Mouse (Mus musculus) forebrain, embryonic 16.5 days (tissue): Measurements from ENCODE around the gene Inhba. TPM values are rescaled to one million over a fixed set of nuclear protein-coding genes. Genes with fewer than 3 reads are reported as not detected.

Source experiments
- ATAC-seq: fragments of 200-750 bp; cut with Nextera tagmentation; 2 replicates; pipeline ENCODE4 v1.8.0; 2017; ENCODE audit warnings: mild to moderate bottlenecking, moderate library complexity
- H3K27ac ChIP-seq: fragments of 300-500 bp; sonication (generic); 2 replicates; pipeline ENCODE4 v1.5.1; 2014; ENCODE audit warnings: low read length, control low read depth
- H3K27me3 ChIP-seq: fragments of 300-500 bp; sonication (generic); replicated peaks from 2 replicates; pipeline ENCODE4 v1.6.1; 2014; ENCODE audit warnings: low read length; ENCODE audit not compliant: control insufficient read depth, insufficient read depth
- H3K36me3 ChIP-seq: fragments of 300-500 bp; sonication (generic); 2 replicates; pipeline ENCODE4 v1.6.1; 2014; ENCODE audit not compliant: control insufficient read depth, insufficient read depth
- H3K4me1 ChIP-seq: fragments of 300-500 bp; sonication (generic); replicated peaks from 2 replicates; pipeline ENCODE4 v1.6.1; 2014; ENCODE audit warnings: low read length; ENCODE audit not compliant: control insufficient read depth, insufficient read depth
- H3K4me2 ChIP-seq: fragments of 300-500 bp; sonication (generic); 2 replicates; pipeline ENCODE4 v1.6.1; 2014; ENCODE audit warnings: mild to moderate bottlenecking, low read length, control low read depth
- H3K4me3 ChIP-seq: fragments of 300-500 bp; sonication (generic); replicated peaks from 2 replicates; pipeline ENCODE4 v1.5.1; 2014; ENCODE audit warnings: mild to moderate bottlenecking, low read length, control low read depth
- H3K9ac ChIP-seq: fragments of 300-500 bp; sonication (generic); replicated peaks from 2 replicates; pipeline ENCODE4 v1.6.1; 2014; ENCODE audit warnings: low read depth, low read length, control low read depth
- H3K9me3 ChIP-seq: fragments of 300-500 bp; sonication (generic); 2 replicates; pipeline ENCODE4 v1.6.1; 2016; ENCODE audit warnings: low read length; ENCODE audit not compliant: control insufficient read depth
- WGBS: fragments of 180-500 bp; shearing (Covaris S2); extraction: QIAGEN DNeasy Blood & Tissue Kit; methylation state at CpG from one replicate; pipeline ENCODE4 v1.1.7; 2014; 5-methylcytosine and 5-hydroxymethylcytosine counted together
- polyA plus RNA-seq: library from polyadenylated mRNA; unstranded; fragments of >200 nt; fragmentation: Nextera tagmentation; extraction: Ambion mirVana; gene quantifications from 2 replicates; pipeline ENCODE4 v1.2.1, GENCODE M21; 2015

Gene Inhba
- polyA plus RNA-seq, 1 experiment from 2014 or later, result 10.3 TPM

- H3K27ac ChIP-seq, result no peak overlapping the region
- no peak overlapping the region for H3K4me3 ChIP-seq
- ATAC-seq, result no peak
Measured at GRCm38 (mm10) chr13:16020659-16021058, 9.0 kb downstream of the Inhba start.

DNA sequence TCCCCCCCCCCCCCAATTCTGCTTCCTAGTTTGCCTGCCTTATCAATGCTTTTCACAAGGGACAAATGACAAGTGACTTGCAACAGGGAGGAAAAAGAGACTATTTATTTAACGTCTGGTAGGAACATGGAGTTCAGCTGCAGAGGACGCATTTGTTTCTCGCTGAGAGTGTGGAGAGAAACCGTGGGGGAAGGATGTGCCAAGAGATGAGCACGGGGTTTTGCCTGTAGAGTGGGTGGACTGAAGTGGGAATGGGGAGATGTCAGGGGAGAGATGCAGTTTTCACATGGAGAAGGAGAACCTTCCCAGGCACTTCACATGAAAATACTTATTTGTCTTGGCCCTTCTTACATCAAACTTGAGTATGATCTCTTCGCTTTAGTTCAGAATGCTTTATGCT, 9.5 kb downstream of the Inhba start:
- no peak for ATAC-seq
- Histone ChIP-seq H3K9ac (no peak overlapping the region), H3K27me3 (peaks cover 3% of the 10 kb centered on the region; the same call in 1 of the 2 replicates), H3K9me3 (no peaks in the 10 kb centered on the region), H3K4me2 (no peak overlapping the region), H3K36me3 (no peaks in the 10 kb centered on the region), H3K27ac (no peak overlapping the region), H3K4me1 (peaks cover 18% of the 10 kb centered on the region), H3K4me3 (no peak overlapping the region)
- WGBS, result 62% methylated on average over 6 of the region's 6 CpGs

More at GRCm38 (mm10) chr13:16020659-16021058, 9.0 kb downstream of the Inhba start:
- Histone ChIP-seq H3K9ac (no peak overlapping the region), H3K27me3 (peaks cover 3% of the 10 kb centered on the region; the same call in 1 of the 2 replicates), H3K9me3 (no peaks in the 10 kb centered on the region), H3K4me2 (no peak overlapping the region), H3K36me3 (no peaks in the 10 kb centered on the region), H3K4me1 (peaks cover 18% of the 10 kb centered on the region)
- WGBS, result 3% methylated on average over 1 of the region's 1 CpGs

DNA sequence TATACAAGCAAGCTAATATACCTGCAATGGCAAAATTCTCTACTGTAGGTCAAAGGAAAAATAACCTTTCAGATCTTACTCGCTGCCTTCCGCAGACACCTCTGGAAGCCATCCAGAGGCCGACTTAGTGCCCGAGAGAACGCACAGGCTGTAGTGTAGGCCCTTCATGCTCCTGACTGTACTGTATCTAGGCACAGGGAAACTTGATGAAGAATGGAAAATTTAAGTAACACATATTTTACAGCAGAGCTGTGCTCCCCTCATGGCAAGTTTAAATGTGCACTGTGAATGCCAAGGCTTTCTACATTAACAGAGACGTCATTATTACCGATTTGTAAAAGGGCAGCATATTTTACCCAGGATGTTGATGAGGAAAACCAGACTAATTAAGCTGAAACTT, 10.2 kb downstream of the Inhba start:
- H3K9me3 ChIP-seq, result no peaks in the 10 kb centered on the region
- no peak for ATAC-seq
- peaks cover 3% of the 10 kb centered on the region; the same call in 1 of the 2 replicates for H3K27me3 ChIP-seq
- H3K4me1 ChIP-seq, result peaks cover 18% of the 10 kb centered on the region
- H3K27ac ChIP-seq, result no peak overlapping the region
- no peaks in the 10 kb centered on the region for H3K36me3 ChIP-seq
- no peak overlapping the region for H3K9ac ChIP-seq
- no peak overlapping the region for H3K4me2 ChIP-seq
- 77% methylated on average over 7 of the region's 7 CpGs for WGBS
- H3K4me3 ChIP-seq, result no peak overlapping the region

- no peak overlapping the region for H3K9ac ChIP-seq
- peak overlapping the region; percentile 5 for H3K4me2 ChIP-seq
- peaks cover 3% of the 10 kb centered on the region; the same call in 1 of the 2 replicates for H3K27me3 ChIP-seq
- H3K4me1 ChIP-seq, result peaks cover 11% of the 10 kb centered on the region
- ATAC-seq, result no peak
- no peak overlapping the region for H3K27ac ChIP-seq
- H3K36me3 ChIP-seq, result no peaks in the 10 kb centered on the region
- 90% methylated on average over 8 of the region's 8 CpGs for WGBS
- no peaks in the 10 kb centered on the region for H3K9me3 ChIP-seq
- H3K4me3 ChIP-seq, result no peak overlapping the region
Measured at GRCm38 (mm10) chr13:16022536-16022935, 10.9 kb downstream of the Inhba start.

DNA sequence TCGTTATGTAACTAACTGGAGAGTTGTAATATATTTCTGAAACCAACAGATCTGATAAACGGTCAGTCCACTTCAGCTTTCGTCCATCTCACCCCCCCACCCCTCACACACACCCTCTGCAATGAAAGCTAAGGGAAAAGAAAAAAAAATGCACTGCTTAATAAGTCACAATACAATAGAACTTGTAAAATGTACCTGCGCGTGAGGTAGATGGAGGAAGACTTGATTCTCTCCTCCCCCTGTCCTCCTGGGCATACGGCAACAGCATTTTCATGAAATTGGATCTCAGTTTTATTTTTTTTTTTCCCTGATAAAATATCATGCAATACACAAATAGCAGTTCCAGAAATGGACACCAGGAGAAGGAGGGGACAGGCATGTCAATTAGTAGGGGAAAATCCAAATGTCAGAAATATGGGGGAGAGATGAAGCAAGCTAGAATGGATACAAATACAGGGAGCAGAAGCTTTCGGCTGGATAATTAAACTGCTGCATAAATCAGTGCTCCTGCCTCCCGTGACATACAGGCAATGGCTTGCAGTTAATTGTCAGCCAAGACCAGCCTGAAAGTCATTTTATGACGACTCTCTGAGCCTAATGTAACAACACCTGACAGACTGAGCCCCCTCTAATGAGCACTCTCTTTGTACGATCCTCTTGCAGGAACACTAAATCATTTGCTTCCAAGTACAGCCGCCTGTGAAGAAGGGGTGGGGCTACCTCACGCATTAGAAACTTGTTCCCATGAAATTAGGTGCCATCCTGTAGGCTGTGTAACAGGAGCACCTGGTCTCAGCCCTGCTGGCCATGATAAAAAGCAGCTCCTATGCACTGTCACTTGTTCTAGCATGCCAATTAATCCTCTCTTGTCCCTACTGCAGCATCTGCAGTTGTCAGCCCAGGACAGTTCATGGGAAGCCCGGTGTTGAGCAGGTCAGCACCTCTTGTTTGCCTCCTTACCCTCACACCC, 11.7 kb downstream of the Inhba start:
- no peaks in the 10 kb centered on the region for H3K36me3 ChIP-seq
- peaks cover 6% of the 10 kb centered on the region; the same call in 1 of the 2 replicates for H3K4me1 ChIP-seq
- H3K27ac ChIP-seq, result no peak overlapping the region
- H3K9ac ChIP-seq, result peak overlapping the region; percentile 45
- H3K9me3 ChIP-seq, result no peaks in the 10 kb centered on the region
- H3K4me3 ChIP-seq, result peak overlapping the region; percentile 28
- ATAC-seq, result peak; percentile 93
- H3K27me3 ChIP-seq, result peaks cover 2% of the 10 kb centered on the region; the same call in 1 of the 2 replicates
- H3K4me2 ChIP-seq, result peak overlapping the region; percentile 40
- 44% methylated on average over 13 of the region's 13 CpGs for WGBS

DNA sequence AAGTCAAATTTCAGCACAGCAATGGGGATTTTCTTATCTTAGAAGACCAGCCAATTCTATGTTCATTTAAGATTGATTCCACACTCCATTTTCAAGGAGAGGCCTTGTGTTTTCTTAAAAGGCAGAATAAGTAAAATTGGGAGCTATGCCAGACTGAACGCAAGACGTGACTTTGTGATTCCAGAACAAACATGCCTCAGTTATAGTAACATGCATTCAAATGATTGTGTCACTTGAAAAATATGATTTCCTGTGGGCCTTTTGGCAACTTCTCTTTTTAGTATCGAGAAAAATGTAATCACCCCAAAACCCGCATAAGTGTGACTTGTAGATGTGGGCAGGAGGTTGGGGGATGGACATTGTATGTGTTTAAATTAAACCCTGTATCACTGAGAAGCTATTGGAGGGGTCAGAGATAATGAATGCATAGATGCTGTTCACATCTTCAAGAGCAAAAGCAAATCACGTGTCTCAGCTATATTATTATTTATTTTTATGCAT, 19.0 kb downstream of the Inhba start:
- WGBS, result 78% methylated on average over 5 of the region's 5 CpGs

GRCm38 (mm10) chr13:16032425-16032824, 20.8 kb downstream of the Inhba start:
- Histone ChIP-seq H3K27ac (no peak overlapping the region), H3K9me3 (no peaks in the 10 kb centered on the region), H3K4me3 (no peak overlapping the region), H3K4me2 (no peak overlapping the region), H3K9ac (no peak overlapping the region), H3K27me3 (no peaks in the 10 kb centered on the region), H3K4me1 (no peaks in the 10 kb centered on the region), H3K36me3 (no peaks in the 10 kb centered on the region)
- no peak for ATAC-seq

More for the DNA sequence above, 19.0 kb downstream of the Inhba start:
- Histone ChIP-seq H3K36me3 (no peaks in the 10 kb centered on the region), H3K4me1 (no peaks in the 10 kb centered on the region), H3K27ac (no peak overlapping the region), H3K4me3 (no peak overlapping the region), H3K27me3 (no peaks in the 10 kb centered on the region), H3K4me2 (no peak overlapping the region), H3K9ac (no peak overlapping the region), H3K9me3 (no peaks in the 10 kb centered on the region)
- ATAC-seq, result no peak

DNA sequence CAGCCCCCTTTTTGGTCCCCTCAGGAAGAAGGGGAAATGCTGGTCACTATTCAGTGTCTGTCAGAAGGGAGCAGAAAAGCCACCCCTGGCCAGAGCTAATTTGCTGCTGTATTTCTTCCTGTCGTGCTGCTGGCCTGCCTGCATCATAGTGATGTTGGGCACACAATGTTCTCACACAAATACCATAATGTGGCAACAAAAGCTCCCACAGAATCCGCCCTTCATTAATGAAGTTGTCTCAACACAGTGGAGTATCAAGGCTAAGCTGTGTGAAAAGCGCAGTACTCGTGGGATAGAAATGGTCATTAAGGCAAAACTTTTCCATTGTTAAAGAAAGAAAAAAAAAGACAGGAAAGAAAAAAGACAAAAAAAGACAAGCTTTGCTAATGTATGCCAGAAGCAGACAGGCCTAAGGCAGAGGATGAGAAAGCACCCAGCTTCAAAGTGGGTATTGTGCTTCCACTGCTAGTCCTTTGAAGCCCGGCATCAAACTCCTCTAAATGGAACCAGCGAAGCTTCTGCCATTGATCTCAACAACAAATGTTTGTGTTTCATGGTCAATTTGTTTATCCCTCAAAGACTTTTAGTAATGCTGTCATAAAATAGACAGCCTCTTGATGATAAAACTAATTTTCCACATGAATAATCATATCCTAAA, 21.4 kb downstream of the Inhba start:
- no peak overlapping the region for H3K9ac ChIP-seq
- H3K27ac ChIP-seq, result no peak overlapping the region
- H3K4me2 ChIP-seq, result no peak overlapping the region
- 9% methylated on average over 6 of the region's 6 CpGs for WGBS
- ATAC-seq, result no peak
- no peaks in the 10 kb centered on the region for H3K36me3 ChIP-seq
- no peaks in the 10 kb centered on the region for H3K9me3 ChIP-seq
- H3K4me1 ChIP-seq, result no peaks in the 10 kb centered on the region
- no peak overlapping the region for H3K4me3 ChIP-seq
- H3K27me3 ChIP-seq, result no peaks in the 10 kb centered on the region

DNA sequence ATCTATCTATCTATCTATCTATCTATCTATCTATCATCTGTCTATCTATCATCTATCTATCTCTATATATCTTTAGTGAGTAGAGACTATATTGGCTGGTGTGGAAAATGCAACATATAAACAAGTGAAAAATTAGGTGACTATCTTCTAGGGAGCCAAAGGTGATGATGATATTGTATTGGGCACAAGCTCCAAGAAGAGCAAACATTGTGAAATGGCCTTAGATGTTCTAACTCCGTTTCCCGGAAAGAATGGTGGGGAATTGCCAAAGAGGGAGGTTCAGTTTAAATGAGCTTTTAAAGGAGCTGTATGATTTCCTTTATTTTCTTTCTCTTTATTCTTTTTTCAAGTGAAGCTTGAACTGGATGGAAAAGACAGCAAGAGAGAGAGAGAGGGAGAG, 57.4 kb downstream of the Inhba start:
- Histone ChIP-seq H3K36me3 (no peaks in the 10 kb centered on the region), H3K27me3 (no peaks in the 10 kb centered on the region), H3K9ac (no peak overlapping the region), H3K4me2 (no peak overlapping the region), H3K9me3 (no peaks in the 10 kb centered on the region), H3K4me1 (no peaks in the 10 kb centered on the region), H3K4me3 (no peak overlapping the region), H3K27ac (no peak overlapping the region)
- ATAC-seq, result no peak
- 83% methylated on average over 2 of the region's 2 CpGs for WGBS
